Mouse (Mus musculus): ENCODE results near the gene Racgap1. TPM values are rescaled to one million over a fixed set of nuclear protein-coding genes. Genes with fewer than 3 reads are reported as not detected.

Gene Racgap1
- polyA plus RNA-seq, 1 experiment from 2014 or later = 69.2 TPM

DNA sequence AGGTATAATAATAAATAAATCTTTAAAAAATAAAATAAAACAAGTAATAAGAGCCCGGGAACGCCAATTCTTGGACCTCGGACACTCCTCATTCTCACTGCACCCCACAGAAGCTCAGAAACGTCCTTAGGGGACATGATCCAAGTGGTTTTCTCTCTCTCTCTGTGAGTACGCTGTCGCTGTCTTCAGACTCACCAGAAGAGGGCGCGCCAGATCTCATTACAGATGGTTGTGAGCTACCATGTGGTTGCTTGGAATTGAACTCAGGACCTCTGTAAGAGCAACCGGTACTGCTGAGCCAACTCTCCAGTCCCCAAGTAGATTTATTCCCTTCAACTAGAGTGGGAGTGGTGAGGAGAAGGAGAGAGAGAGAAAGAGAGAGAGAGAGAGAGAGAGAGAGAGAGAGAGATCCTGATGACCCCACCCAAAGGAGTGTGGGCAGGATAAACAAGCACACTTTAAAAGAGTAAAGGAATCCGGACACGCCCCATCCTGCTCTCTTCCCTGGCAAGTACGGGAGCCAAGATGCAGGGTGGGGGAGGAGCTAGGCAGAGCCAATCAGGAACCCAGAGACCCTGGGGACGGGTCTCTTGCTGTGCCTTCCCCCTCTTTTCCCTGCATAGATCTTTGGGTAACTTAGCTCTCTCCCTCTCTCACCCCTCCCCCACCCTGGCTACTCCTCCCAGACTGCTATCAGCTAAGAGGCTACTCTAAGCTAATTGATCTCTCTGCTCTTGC lies 26.8 kb upstream of the Racgap1 start:
- Histone ChIP-seq H3K4me3 (replicated peaks) (no peak overlapping the region), H3K9me3 (replicated peaks) (no peaks in the 10 kb centered on the region), H3K4me1 (replicated peaks) (peaks cover 6% of the 10 kb centered on the region), H3K36me3 (no peaks in the 10 kb centered on the region), H3K27me3 (peaks cover 72% of the 10 kb centered on the region), H3K9ac (no peak overlapping the region), H3K4me2 (no peak overlapping the region), H3K27ac (no peak overlapping the region)
- WGBS (ENCODE audit: insufficient replicate concordance) = 11% methylated on average over 13 of the region's 13 CpGs
- no peak for DNase-seq
- no peak for ATAC-seq (ENCODE audit: low read depth)

DNA sequence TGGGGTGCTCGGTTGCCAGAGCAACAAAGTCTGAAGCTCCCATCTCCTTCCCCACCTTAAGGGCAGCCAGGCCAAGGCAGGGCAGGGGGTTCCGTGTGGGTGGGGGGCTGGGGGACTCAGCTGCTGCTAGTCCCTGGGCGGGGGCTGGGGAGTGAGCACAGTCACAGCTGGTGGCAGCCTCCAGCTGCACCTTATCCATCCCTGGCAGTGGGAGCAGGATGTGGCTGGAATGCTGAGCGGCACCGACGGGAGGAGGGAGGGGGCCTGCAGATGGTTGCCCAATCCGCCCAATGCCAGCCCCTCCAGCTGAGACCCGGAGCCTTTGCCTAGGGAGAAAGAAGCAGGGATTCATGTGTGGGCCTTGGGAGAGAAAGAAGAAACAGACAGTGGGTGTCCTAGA lies 25.6 kb upstream of the Racgap1 start:
- H3K9me3 ChIP-seq (replicated peaks) = no peaks in the 10 kb centered on the region
- no peak overlapping the region for H3K4me3 ChIP-seq (replicated peaks)
- no peak overlapping the region for H3K9ac ChIP-seq
- no peak for DNase-seq
- ATAC-seq (ENCODE audit: low read depth) = no peak
- H3K36me3 ChIP-seq = no peaks in the 10 kb centered on the region
- no peak overlapping the region for H3K4me2 ChIP-seq
- no peak overlapping the region for H3K27ac ChIP-seq
- 55% methylated on average over 8 of the region's 8 CpGs for WGBS (ENCODE audit: insufficient replicate concordance)
- peaks cover 6% of the 10 kb centered on the region for H3K4me1 ChIP-seq (replicated peaks)
- H3K27me3 ChIP-seq = peaks cover 84% of the 10 kb centered on the region

DNA sequence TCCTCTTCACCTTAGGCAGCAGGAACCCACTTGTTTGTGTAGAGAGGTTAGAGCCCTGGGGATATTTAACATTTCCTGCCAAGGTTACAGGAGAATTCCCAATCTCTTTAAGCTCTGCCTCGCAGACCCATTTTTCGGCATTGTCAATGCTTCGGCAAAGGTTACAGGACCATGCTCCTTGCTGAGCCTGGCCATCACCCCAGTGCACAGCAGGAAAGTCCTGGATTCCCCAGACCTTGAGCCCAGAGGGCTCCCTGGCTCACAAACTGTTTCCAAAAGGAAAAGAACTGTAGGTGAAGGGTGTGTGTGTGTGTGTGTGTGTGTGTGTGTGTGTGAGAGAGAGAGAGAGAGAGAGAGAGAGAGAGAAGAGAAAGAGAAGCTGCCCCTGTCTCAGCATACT lies 23.4 kb upstream of the Racgap1 start:
- Histone ChIP-seq H3K9me3 (replicated peaks) (no peaks in the 10 kb centered on the region), H3K9ac (no peak overlapping the region), H3K27ac (no peak overlapping the region), H3K36me3 (no peaks in the 10 kb centered on the region), H3K4me1 (replicated peaks) (peaks cover 10% of the 10 kb centered on the region), H3K4me3 (replicated peaks) (no peak overlapping the region), H3K27me3 (peaks cover 94% of the 10 kb centered on the region), H3K4me2 (no peak overlapping the region)
- WGBS (ENCODE audit: insufficient replicate concordance) = 61% methylated on average over 3 of the region's 3 CpGs
- ATAC-seq (ENCODE audit: low read depth) (no peak), DNase-seq (no peak)

DNA sequence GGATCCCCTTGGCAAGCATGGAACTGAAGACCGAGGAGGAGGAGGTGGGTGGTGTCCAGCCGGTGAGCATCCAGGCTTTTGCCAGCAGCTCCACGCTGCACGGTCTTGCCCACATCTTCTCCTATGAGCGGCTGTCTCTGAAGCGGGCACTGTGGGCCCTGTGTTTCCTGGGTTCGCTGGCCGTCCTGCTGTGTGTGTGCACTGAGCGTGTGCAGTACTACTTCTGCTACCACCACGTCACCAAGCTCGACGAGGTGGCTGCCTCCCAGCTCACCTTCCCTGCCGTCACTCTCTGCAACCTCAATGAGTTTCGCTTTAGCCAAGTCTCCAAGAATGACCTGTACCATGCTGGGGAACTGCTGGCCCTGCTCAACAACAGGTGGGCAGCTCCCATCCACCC lies 20.3 kb upstream of the Racgap1 start:
- Histone ChIP-seq H3K9ac (no peak overlapping the region), H3K36me3 (no peaks in the 10 kb centered on the region), H3K4me1 (replicated peaks) (peaks cover 7% of the 10 kb centered on the region; the same call in 1 of the 2 replicates), H3K4me3 (replicated peaks) (no peak overlapping the region), H3K4me2 (no peak overlapping the region), H3K27me3 (peaks cover 99% of the 10 kb centered on the region), H3K27ac (no peak overlapping the region), H3K9me3 (replicated peaks) (no peaks in the 10 kb centered on the region)
- DNase-seq = no peak
- WGBS (ENCODE audit: insufficient replicate concordance) = 65% methylated on average over 14 of the region's 14 CpGs
- ATAC-seq (ENCODE audit: low read depth) = no peak

DNA sequence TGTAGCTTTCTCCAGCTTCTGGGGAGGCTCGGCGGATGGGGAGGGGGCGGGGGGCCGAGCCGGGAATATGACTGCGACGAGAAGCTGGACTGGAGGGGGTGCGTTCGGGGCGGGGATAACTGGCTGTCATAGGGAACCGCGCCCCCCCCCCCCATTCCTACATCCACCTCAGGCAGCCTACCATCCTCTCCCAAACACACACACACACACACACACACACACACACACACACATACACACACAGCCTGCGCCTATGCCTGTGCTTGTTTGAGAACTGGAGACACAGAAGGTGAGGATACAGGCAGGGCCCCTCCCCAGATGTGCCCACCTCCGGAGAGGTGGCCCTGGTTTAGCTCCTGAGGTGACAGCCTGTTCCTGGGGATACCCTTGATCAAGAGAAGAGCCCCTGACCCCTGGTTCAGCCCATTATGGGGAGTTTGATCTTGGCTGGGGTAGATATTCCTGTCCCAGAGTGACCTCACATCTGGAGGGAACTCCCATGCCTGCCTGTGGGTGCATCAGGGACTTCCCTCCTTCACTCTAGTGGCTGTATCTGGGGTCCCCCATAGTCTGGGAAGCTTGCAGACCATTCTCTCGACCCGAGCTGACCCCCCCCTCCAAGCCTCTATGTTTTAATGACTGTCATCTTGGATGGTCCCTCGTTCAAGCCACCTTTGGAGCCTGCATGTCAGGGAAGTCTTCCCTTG lies 19.7 kb upstream of the Racgap1 start:
- H3K4me1 ChIP-seq (replicated peaks) = peaks cover 11% of the 10 kb centered on the region
- H3K4me3 ChIP-seq (replicated peaks) = peak overlapping the region; percentile 45
- peak overlapping the region; percentile 59 for H3K4me2 ChIP-seq
- H3K9ac ChIP-seq = no peak overlapping the region
- ATAC-seq (ENCODE audit: low read depth) = no peak
- H3K27me3 ChIP-seq = peaks cover 99% of the 10 kb centered on the region
- H3K36me3 ChIP-seq = no peaks in the 10 kb centered on the region
- no peaks in the 10 kb centered on the region for H3K9me3 ChIP-seq (replicated peaks)
- DNase-seq = no peak
- no peak overlapping the region for H3K27ac ChIP-seq
- 12% methylated on average over 9 of the region's 17 CpGs for WGBS (ENCODE audit: insufficient replicate concordance)

DNA sequence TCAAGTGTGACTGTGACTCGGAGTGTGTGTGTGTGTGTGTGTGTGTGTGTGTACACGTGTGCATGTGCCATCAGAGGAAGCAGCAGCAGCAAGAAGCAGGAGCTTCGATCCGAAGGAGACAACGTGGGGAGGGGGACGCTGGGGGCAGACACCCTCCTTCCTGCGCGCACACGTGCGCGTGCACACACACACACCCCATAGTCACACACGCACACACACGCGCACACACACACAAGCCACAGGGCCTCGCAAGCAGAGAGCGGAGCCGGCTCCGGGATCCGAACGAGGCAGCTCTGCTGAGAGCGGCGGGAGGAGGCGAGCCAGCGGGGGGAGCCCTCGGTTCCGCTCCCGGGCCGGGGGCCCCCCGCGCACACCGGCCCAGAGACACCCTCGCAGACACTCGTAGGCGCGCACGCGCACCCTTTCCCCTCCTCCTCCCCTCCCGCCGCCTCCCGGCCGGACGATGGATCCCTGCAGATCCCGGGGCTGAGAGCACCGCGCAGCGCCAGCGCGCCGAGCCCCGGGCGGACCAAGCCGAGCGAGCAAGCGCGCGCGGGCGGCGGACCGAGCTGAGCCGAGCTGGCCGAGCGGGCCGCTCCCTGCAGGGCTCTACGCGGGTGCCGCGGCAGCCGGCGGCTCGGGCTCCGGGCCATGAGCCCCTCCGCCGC lies 18.8 kb upstream of the Racgap1 start, which contains the start of gene Asic1:
TSS of gene Asic1 (plus strand) at position 215 of the 668 bp plus-strand sequence.
- Histone ChIP-seq H3K4me1 (replicated peaks) (peaks cover 19% of the 10 kb centered on the region), H3K36me3 (no peaks in the 10 kb centered on the region), H3K27ac (no peak within 1 kb of the TSS), H3K9ac (no peak within 1 kb of the TSS), H3K4me2 (peak within 1 kb of the TSS; percentile 59), H3K4me3 (replicated peaks) (peak within 1 kb of the TSS; percentile 45), H3K9me3 (replicated peaks) (no peaks in the 10 kb centered on the region), H3K27me3 (peaks cover 99% of the 10 kb centered on the region)
- ATAC-seq (ENCODE audit: low read depth) = peak; percentile 57
- WGBS (ENCODE audit: insufficient replicate concordance) = under 1% methylated on average over 46 of the region's 74 CpGs
- no peak for DNase-seq

DNA sequence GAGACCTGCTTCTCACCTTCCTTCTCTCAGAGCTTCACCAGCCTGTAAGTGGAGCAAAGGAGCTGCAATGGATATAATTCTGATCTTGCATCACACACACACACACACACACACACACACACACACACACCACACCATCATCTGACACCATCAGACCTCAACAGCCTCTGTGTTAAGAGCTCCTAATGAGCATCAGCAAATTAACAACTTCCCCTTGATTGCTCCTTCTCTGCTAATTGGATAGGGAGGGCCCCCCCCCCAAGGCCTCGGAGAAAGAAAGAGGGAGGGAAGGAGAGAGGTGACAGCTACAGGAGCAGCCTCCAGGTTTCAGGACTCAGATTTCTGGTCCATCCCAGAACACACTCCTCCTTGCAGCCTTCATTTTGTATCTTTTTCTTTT lies 17.9 kb upstream of the Racgap1 start:
- Histone ChIP-seq H3K27ac (no peak overlapping the region), H3K4me3 (replicated peaks) (no peak overlapping the region), H3K27me3 (peaks cover 97% of the 10 kb centered on the region), H3K4me1 (replicated peaks) (peaks cover 27% of the 10 kb centered on the region), H3K9ac (no peak overlapping the region), H3K9me3 (replicated peaks) (no peaks in the 10 kb centered on the region), H3K36me3 (no peaks in the 10 kb centered on the region), H3K4me2 (no peak overlapping the region)
- WGBS (ENCODE audit: insufficient replicate concordance) = 0% methylated on average over 1 of the region's 1 CpGs
- DNase-seq (no peak), ATAC-seq (ENCODE audit: low read depth) (no peak)

DNA sequence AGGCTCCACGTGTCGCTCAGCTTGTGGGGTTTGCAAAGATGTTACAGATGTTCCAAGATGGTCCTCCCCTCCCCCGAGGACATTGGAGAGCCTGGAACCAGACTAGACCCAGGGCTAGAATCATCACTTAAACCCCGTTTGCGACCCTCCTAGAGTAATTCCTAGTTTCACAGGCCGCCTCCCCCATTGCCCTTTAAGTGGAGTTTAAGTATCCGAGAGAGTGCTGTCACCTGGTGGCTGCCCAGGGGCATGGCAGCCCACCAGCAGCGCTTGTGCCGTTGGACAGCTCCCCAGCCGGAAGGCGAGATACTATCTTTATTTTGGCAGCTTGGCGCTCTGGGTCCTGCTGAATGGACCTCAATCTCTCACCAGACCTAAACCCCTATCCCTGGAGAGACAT lies 17.4 kb upstream of the Racgap1 start:
- Histone ChIP-seq H3K27ac (no peak overlapping the region), H3K4me3 (replicated peaks) (no peak overlapping the region), H3K27me3 (peaks cover 95% of the 10 kb centered on the region), H3K36me3 (no peaks in the 10 kb centered on the region), H3K9me3 (replicated peaks) (no peaks in the 10 kb centered on the region), H3K4me2 (no peak overlapping the region), H3K4me1 (replicated peaks) (peaks cover 33% of the 10 kb centered on the region), H3K9ac (no peak overlapping the region)
- DNase-seq = peak; percentile 32
- WGBS (ENCODE audit: insufficient replicate concordance) = 4% methylated on average over 12 of the region's 12 CpGs
- no peak for ATAC-seq (ENCODE audit: low read depth)

DNA sequence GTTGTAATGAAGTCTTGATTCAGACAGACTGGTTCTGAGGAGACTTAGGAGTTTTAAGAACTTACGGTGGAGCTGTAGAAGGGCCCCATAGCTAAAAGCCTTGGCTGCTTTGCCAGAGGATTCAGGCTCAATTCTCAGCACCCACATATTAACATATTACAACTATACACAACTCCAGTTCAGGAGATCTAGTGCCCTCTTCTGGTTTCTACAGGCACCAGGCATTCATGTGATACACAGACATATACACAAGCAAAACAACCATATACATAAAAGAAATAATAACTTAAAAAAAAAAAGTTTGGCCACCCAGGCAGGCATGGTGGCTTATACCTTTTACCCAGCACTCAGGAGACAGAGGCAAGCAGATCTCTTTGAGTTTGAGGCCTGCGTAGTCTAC lies 16.1 kb upstream of the Racgap1 start:
- no peak overlapping the region for H3K27ac ChIP-seq
- H3K4me3 ChIP-seq (replicated peaks) = no peak overlapping the region
- ATAC-seq (ENCODE audit: low read depth) = no peak
- no peaks in the 10 kb centered on the region for H3K36me3 ChIP-seq
- peaks cover 44% of the 10 kb centered on the region for H3K4me1 ChIP-seq (replicated peaks)
- 90% methylated on average over 2 of the region's 2 CpGs for WGBS (ENCODE audit: insufficient replicate concordance)
- peaks cover 92% of the 10 kb centered on the region for H3K27me3 ChIP-seq
- H3K4me2 ChIP-seq = no peak overlapping the region
- H3K9me3 ChIP-seq (replicated peaks) = no peaks in the 10 kb centered on the region
- no peak overlapping the region for H3K9ac ChIP-seq
- no peak for DNase-seq

DNA sequence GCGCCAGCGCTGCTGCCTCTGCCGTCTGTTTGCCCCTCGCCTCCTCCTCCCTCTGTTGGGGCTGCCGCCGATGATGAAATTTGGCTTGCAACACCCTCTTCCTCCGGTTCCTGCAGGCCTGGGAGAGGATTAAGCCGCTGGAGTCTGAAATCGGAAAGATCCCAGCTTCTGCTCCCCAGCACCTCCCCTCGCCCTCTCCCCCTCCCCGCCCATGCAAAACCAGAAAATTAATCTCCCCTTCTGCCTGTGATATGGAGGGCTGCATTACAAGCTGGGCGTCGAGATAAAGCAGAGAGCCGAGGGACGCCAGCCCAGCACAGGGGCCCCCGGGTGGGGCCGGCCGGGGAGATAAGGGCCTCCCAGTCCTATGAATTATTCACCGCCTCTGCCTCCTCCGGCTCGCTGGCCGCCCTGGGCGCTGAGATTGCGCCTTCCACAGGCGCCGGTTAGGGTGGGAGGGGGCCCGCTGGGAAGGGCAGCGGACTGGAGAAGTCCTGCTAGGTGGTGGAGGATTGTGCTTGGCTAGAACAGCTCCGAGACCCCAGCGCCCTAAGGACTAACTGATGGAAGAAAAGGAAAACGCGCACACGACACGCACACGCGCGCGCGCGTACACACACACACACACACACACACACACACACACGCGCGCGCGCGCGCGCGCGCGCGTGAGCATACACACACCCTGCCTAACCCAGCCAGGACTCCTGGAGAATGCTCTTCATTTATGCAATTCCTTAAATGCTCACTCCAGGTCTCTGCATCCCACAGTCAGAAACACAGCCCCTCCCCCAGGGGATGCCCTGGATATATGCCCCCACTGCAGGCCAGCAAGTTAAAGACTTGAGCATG lies 13.4 kb upstream of the Racgap1 start:
- Histone ChIP-seq H3K9ac (peak overlapping the region; percentile 41), H3K4me1 (replicated peaks) (peaks cover 52% of the 10 kb centered on the region), H3K27me3 (peaks cover 92% of the 10 kb centered on the region), H3K36me3 (no peaks in the 10 kb centered on the region), H3K4me3 (replicated peaks) (peak overlapping the region; percentile 46), H3K9me3 (replicated peaks) (no peaks in the 10 kb centered on the region), H3K4me2 (peak overlapping the region; percentile 71), H3K27ac (peak overlapping the region; percentile 43)
- under 1% methylated on average over 49 of the region's 52 CpGs for WGBS (ENCODE audit: insufficient replicate concordance)
- DNase-seq (peak; percentile 86), ATAC-seq (ENCODE audit: low read depth) (peak; percentile 97)
